Mouse (Mus musculus) liver, embryonic 14.5 days (tissue): ENCODE data around the gene Ckap2l. TPM values are rescaled to one million over a fixed set of nuclear protein-coding genes. Genes with fewer than 3 reads are reported as not detected.
A peak's percentile ranks its signal among the peaks of the same experiment; 100 is the strongest.

ENCODE experiments used
- ATAC-seq: fragments of 200-750 bp; cut with Nextera tagmentation; 2 replicates; pipeline ENCODE4 v1.8.0; 2017; ENCODE audit warnings: moderate number of reproducible peaks, mild to moderate bottlenecking, moderate library complexity; ENCODE audit not compliant: insufficient read depth
- DNase-seq, 3 experiments: peaks; one replicate each; pipeline ENCODE4 v3.0.0-alpha.2; 2012 to 2013; ENCODE audit warnings: low read depth in 3 of 3, low spot score in 3 of 3
- H3K27ac ChIP-seq: fragments of 300-500 bp; sonication (generic); 2 replicates; pipeline ENCODE4 v1.5.1; 2014; ENCODE audit warnings: moderate library complexity, mild to moderate bottlenecking, control low read depth, inconsistent platforms
- H3K27me3 ChIP-seq: fragments of 300-500 bp; sonication (generic); 2 replicates; pipeline ENCODE4 v1.6.1; 2014; ENCODE audit warnings: mild to moderate bottlenecking, low read length, moderate library complexity; ENCODE audit not compliant: control insufficient read depth, insufficient read depth
- H3K36me3 ChIP-seq: fragments of 300-500 bp; sonication (generic); replicated peaks from 2 replicates; pipeline ENCODE4 v1.6.1; 2014; ENCODE audit warnings: low read depth; ENCODE audit not compliant: control insufficient read depth, insufficient read depth
- H3K4me1 ChIP-seq, 2 experiments: fragments of 200-500 bp in 1 of 2; fragments of 300-500 bp in 1 of 2; sonication (generic) in 1 of 2; replicated peaks; 2 replicates each; pipeline ENCODE4 v1.6.1; 2012 to 2014; ENCODE audit warnings: antibody characterized with exemption in 1 of 2, inconsistent platforms in 1 of 2, low read length in 1 of 2; ENCODE audit not compliant: control insufficient read depth in 2 of 2, insufficient read depth in 2 of 2
- H3K4me2 ChIP-seq: fragments of 300-500 bp; sonication (generic); 2 replicates; pipeline ENCODE4 v1.6.1; 2014; ENCODE audit warnings: low read depth, mild to moderate bottlenecking, control low read depth, moderate library complexity
- H3K4me3 ChIP-seq, 2 experiments: fragments of 200-500 bp in 1 of 2; fragments of 300-500 bp in 1 of 2; sonication (generic) in 1 of 2; 2 replicates each; pipeline ENCODE4 v1.5.1; 2012 to 2014; ENCODE audit warnings: low read depth in 2 of 2, low read length in 2 of 2, mild to moderate bottlenecking in 2 of 2, control low read depth in 1 of 2, inconsistent platforms in 1 of 2, moderate library complexity in 1 of 2; ENCODE audit not compliant: insufficient read depth in 1 of 2
- H3K9ac ChIP-seq: fragments of 300-500 bp; sonication (generic); replicated peaks from 2 replicates; pipeline ENCODE4 v1.6.1; 2014; ENCODE audit warnings: mild to moderate bottlenecking, control low read depth, moderate library complexity
- H3K9me3 ChIP-seq: fragments of 300-500 bp; sonication (generic); 2 replicates; pipeline ENCODE4 v1.6.1; 2016; ENCODE audit warnings: low read length, mixed read lengths; ENCODE audit not compliant: control insufficient read depth
- CTCF ChIP-seq: IDR thresholded peaks from 2 replicates; pipeline ENCODE4 v1.5.1; 2016; ENCODE audit warnings: antibody characterized with exemption, low read depth, control low read depth
- EP300 ChIP-seq: IDR thresholded peaks from 2 replicates; pipeline ENCODE4 v1.6.1; 2016; ENCODE audit warnings: antibody characterized with exemption, low read depth
- WGBS: fragments of 180-500 bp; shearing (Covaris S2); extraction: QIAGEN DNeasy Blood & Tissue Kit; methylation state at CpG from one replicate; pipeline ENCODE4 v1.1.7; 2014; ENCODE audit not compliant: insufficient replicate concordance; 5-methylcytosine and 5-hydroxymethylcytosine counted together
- polyA plus RNA-seq, 2 experiments: library from polyadenylated mRNA; depleted of rRNA in 1 of 2; stranded (reverse) in 1 of 2; unstranded in 1 of 2; fragments of >200 nt; fragmentation: Nextera tagmentation in 1 of 2; extraction: Ambion mirVana in 1 of 2; gene quantifications; 2 replicates each; pipeline versions ENCODE4 v1.2.1 to v1.2.3; 2012 to 2014

Ckap2l gene
- polyA plus RNA-seq, 2 experiments = 11.0 to 39.3 TPM

GRCm38 (mm10) chr2:129314880-129315279 is 17.9 kb upstream of the Ckap2l start:
- no peak for TF ChIP-seq EP300
- no peak for TF ChIP-seq CTCF
- Histone ChIP-seq H3K9ac (no peak overlapping the region), H3K4me2 (no peak overlapping the region), H3K9me3 (no peaks in the 10 kb centered on the region), H3K36me3 (no peaks in the 10 kb centered on the region), H3K4me3 (no peak overlapping the region), H3K27me3 (no peaks in the 10 kb centered on the region; the same call in 1 of the 2 replicates), H3K4me1 (0 out of 4 replicates have a peak, but pooled peaks cover 0 to 2% of the 10 kb centered on the region in 2 experiments), H3K27ac (no peak overlapping the region)
- ATAC-seq (no peak), DNase-seq (no peak)
- WGBS = 62% methylated on average over 6 of the region's 6 CpGs

GRCm38 (mm10) chr2:129313934-129314333 is 16.9 kb upstream of the Ckap2l start:
- 0 out of 4 replicates have a peak, but pooled peaks cover 0 to 2% of the 10 kb centered on the region in 2 experiments for H3K4me1 ChIP-seq
- ATAC-seq = no peak
- no peaks in the 10 kb centered on the region for H3K36me3 ChIP-seq
- no peak overlapping the region for H3K27ac ChIP-seq
- no peak overlapping the region for H3K4me3 ChIP-seq
- no peak overlapping the region for H3K4me2 ChIP-seq
- DNase-seq = no peak
- no peak for TF ChIP-seq CTCF
- TF ChIP-seq EP300 = no peak
- no peaks in the 10 kb centered on the region for H3K9me3 ChIP-seq
- H3K27me3 ChIP-seq = no peaks in the 10 kb centered on the region; the same call in 1 of the 2 replicates
- WGBS = 39% methylated on average over 1 of the region's 1 CpGs
- H3K9ac ChIP-seq = no peak overlapping the region

GRCm38 (mm10) chr2:129309836-129310235 is 12.8 kb upstream of the Ckap2l start, which contains the start of gene Il1a:
TSS of gene Il1a (minus strand) at chr2:129309972.
- Histone ChIP-seq H3K27ac (no peak within 1 kb of the TSS), H3K9me3 (no peaks in the 10 kb centered on the region), H3K4me2 (no peak within 1 kb of the TSS), H3K4me1 (0 out of 4 replicates have a peak, but pooled peaks cover 0 to 2% of the 10 kb centered on the region in 2 experiments), H3K4me3 (no peak within 1 kb of the TSS), H3K36me3 (no peaks in the 10 kb centered on the region), H3K9ac (no peak within 1 kb of the TSS), H3K27me3 (no peaks in the 10 kb centered on the region; the same call in 1 of the 2 replicates)
- WGBS = 51% methylated on average over 7 of the region's 7 CpGs
- no peak for ATAC-seq
- no peak for DNase-seq
- TF ChIP-seq CTCF (no peak), EP300 (no peak)

- DNase-seq (no peak), ATAC-seq (no peak)
- no peak overlapping the region for H3K9ac ChIP-seq
- WGBS = 64% methylated on average over 4 of the region's 4 CpGs
- H3K9me3 ChIP-seq = no peaks in the 10 kb centered on the region
- H3K36me3 ChIP-seq = no peaks in the 10 kb centered on the region
- no peak overlapping the region for H3K27ac ChIP-seq
- no peak overlapping the region for H3K4me3 ChIP-seq
- H3K4me1 ChIP-seq = 0 out of 4 replicates have a peak, but pooled peaks cover 0 to 2% of the 10 kb centered on the region in 2 experiments
- no peak overlapping the region for H3K4me2 ChIP-seq
- H3K27me3 ChIP-seq = no peaks in the 10 kb centered on the region; the same call in 1 of the 2 replicates
- no peak for TF ChIP-seq EP300
- no peak for TF ChIP-seq CTCF
Observed at GRCm38 (mm10) chr2:129306020-129306419, 9.0 kb upstream of the Ckap2l start.

- Histone ChIP-seq H3K27ac (peak overlapping the region; percentile 84), H3K27me3 (no peaks in the 10 kb centered on the region; the same call in 1 of the 2 replicates), H3K9ac (peak overlapping the region; percentile 82), H3K4me1 (peaks cover 12 to 19% of the 10 kb centered on the region in 2 experiments), H3K4me3 (peak overlapping the region; percentile 85 to 98), H3K9me3 (no peaks in the 10 kb centered on the region), H3K36me3 (peaks cover 17% of the 10 kb centered on the region), H3K4me2 (peak overlapping the region; percentile 96)
- TF ChIP-seq CTCF (peak; percentile 8; the same call in 1 of the 2 replicates), EP300 (no peak)
- WGBS = 3% methylated on average over 10 of the region's 10 CpGs
- no peak for DNase-seq
- ATAC-seq = peak; percentile 20
Observed at GRCm38 (mm10) chr2:129297589-129297982, 574 bp upstream of the Ckap2l start.
